Mouse (Mus musculus) kidney, adult 2 months (tissue): ENCODE measurements around the gene Hist1h1c.

Source experiments
- CTCF ChIP-seq: fragments of 200-500 bp; conservative IDR thresholded peaks from 2 replicates; pipeline ENCODE4 v1.5.1; 2011; ENCODE audit warnings: low read depth, mild to moderate bottlenecking, control low read depth, low read length, moderate library complexity, mixed read lengths; ENCODE audit not compliant: insufficient read depth, insufficient read length
- POLR2A ChIP-seq: fragments of 200-500 bp; IDR thresholded peaks from one replicate; pipeline ENCODE4 v1.6.1; 2011; ENCODE audit warnings: low read depth, low read length, control low read depth

- TF ChIP-seq POLR2A (no peak), CTCF (no peak)
Measured at GRCm38 (mm10) chr13:23688956-23689355, 49.7 kb upstream of the Hist1h1c start.
